Mouse (Mus musculus): ENCODE data around the gene Inpp5d.
"Not testable (repeated sequence)": the region's sequence is repeated elsewhere in the genome, so short reads cannot be mapped to it uniquely, and the experiment has no call there.

Gene Inpp5d

GRCm38 (mm10) chr1:87658063-87658462 lies 38.0 kb downstream of the Inpp5d start:
- DNase-seq (ENCODE audit: low read depth, low spot score): peak; percentile 81
- peaks cover 4% of the 10 kb centered on the region; the same call in 1 of the 2 replicates for H3K36me3 ChIP-seq (ENCODE audit: control insufficient read depth, insufficient read depth, low read length, poor library complexity, severe bottlenecking)
- H3K27me3 ChIP-seq (ENCODE audit: control insufficient read depth, insufficient read depth, low read length, poor library complexity, severe bottlenecking): no peaks in the 10 kb centered on the region

GRCm38 (mm10) chr1:87658485-87658884 lies 38.4 kb downstream of the Inpp5d start:
- Histone ChIP-seq H3K36me3 (ENCODE audit: control insufficient read depth, insufficient read depth, low read length, poor library complexity, severe bottlenecking) (peaks cover 5% of the 10 kb centered on the region; the same call in 1 of the 2 replicates), H3K27me3 (ENCODE audit: control insufficient read depth, insufficient read depth, low read length, poor library complexity, severe bottlenecking) (no peaks in the 10 kb centered on the region)
- no peak for DNase-seq (ENCODE audit: low read depth, low spot score)

- peaks cover 5% of the 10 kb centered on the region; the same call in 1 of the 2 replicates for H3K36me3 ChIP-seq (ENCODE audit: control insufficient read depth, insufficient read depth, low read length, poor library complexity, severe bottlenecking)
- no peaks in the 10 kb centered on the region for H3K27me3 ChIP-seq (ENCODE audit: control insufficient read depth, insufficient read depth, low read length, poor library complexity, severe bottlenecking)
- DNase-seq (ENCODE audit: low read depth, low spot score): peak; percentile 93
These were observed 39.0 kb downstream of the Inpp5d start for GRCm38 (mm10) chr1:87658937-87659617.

- Histone ChIP-seq H3K27me3 (ENCODE audit: control insufficient read depth, insufficient read depth, low read length, poor library complexity, severe bottlenecking) (no peaks in the 10 kb centered on the region), H3K36me3 (ENCODE audit: control insufficient read depth, insufficient read depth, low read length, poor library complexity, severe bottlenecking) (peaks cover 5% of the 10 kb centered on the region; the same call in 1 of the 2 replicates)
- no peak for DNase-seq (ENCODE audit: low read depth, low spot score)
These were observed 39.5 kb downstream of the Inpp5d start for GRCm38 (mm10) chr1:87659618-87659960.

- no peak for DNase-seq (ENCODE audit: low read depth, low spot score)
- H3K36me3 ChIP-seq (ENCODE audit: control insufficient read depth, insufficient read depth, low read length, poor library complexity, severe bottlenecking): peaks cover 3% of the 10 kb centered on the region; the same call in 1 of the 2 replicates
- no peaks in the 10 kb centered on the region for H3K27me3 ChIP-seq (ENCODE audit: control insufficient read depth, insufficient read depth, low read length, poor library complexity, severe bottlenecking)
These were observed 40.6 kb downstream of the Inpp5d start for GRCm38 (mm10) chr1:87660740-87661139.

GRCm38 (mm10) chr1:87663992-87664391 lies 43.9 kb downstream of the Inpp5d start:
- peaks cover 11% of the 10 kb centered on the region for H3K36me3 ChIP-seq (ENCODE audit: control insufficient read depth, insufficient read depth, low read length, poor library complexity, severe bottlenecking)
- DNase-seq (ENCODE audit: low read depth, low spot score): peak; percentile 59

GRCm38 (mm10) chr1:87667006-87667405 lies 46.9 kb downstream of the Inpp5d start:
- DNase-seq (ENCODE audit: low read depth, low spot score): no peak
- H3K27me3 ChIP-seq (ENCODE audit: control insufficient read depth, insufficient read depth, low read length, poor library complexity, severe bottlenecking): no peaks in the 10 kb centered on the region
- peaks cover 17% of the 10 kb centered on the region for H3K36me3 ChIP-seq (ENCODE audit: control insufficient read depth, insufficient read depth, low read length, poor library complexity, severe bottlenecking)

More at GRCm38 (mm10) chr1:87663992-87664391, 43.9 kb downstream of the Inpp5d start:
- no peaks in the 10 kb centered on the region for H3K27me3 ChIP-seq (ENCODE audit: control insufficient read depth, insufficient read depth, low read length, poor library complexity, severe bottlenecking)

- no peak for DNase-seq (ENCODE audit: low read depth, low spot score)
- H3K27me3 ChIP-seq (ENCODE audit: control insufficient read depth, insufficient read depth, low read length, poor library complexity, severe bottlenecking): no peaks in the 10 kb centered on the region
- H3K36me3 ChIP-seq (ENCODE audit: control insufficient read depth, insufficient read depth, low read length, poor library complexity, severe bottlenecking): peaks cover 16% of the 10 kb centered on the region
These were observed 48.2 kb downstream of the Inpp5d start for GRCm38 (mm10) chr1:87668300-87668699.

- Histone ChIP-seq H3K27me3 (ENCODE audit: control insufficient read depth, insufficient read depth, low read length, poor library complexity, severe bottlenecking) (no peaks in the 10 kb centered on the region), H3K36me3 (ENCODE audit: control insufficient read depth, insufficient read depth, low read length, poor library complexity, severe bottlenecking) (peaks cover 18% of the 10 kb centered on the region)
- no peak for DNase-seq (ENCODE audit: low read depth, low spot score)
These were observed 51.4 kb downstream of the Inpp5d start for GRCm38 (mm10) chr1:87671483-87671882.

- Histone ChIP-seq H3K36me3 (ENCODE audit: control insufficient read depth, insufficient read depth, low read length, poor library complexity, severe bottlenecking) (peaks cover 17% of the 10 kb centered on the region), H3K27me3 (ENCODE audit: control insufficient read depth, insufficient read depth, low read length, poor library complexity, severe bottlenecking) (no peaks in the 10 kb centered on the region)
- DNase-seq (ENCODE audit: low read depth, low spot score): no peak
These were observed 53.9 kb downstream of the Inpp5d start for GRCm38 (mm10) chr1:87673822-87674604.

- no peak for DNase-seq (ENCODE audit: low read depth, low spot score)
- peaks cover 14% of the 10 kb centered on the region for H3K36me3 ChIP-seq (ENCODE audit: control insufficient read depth, insufficient read depth, low read length, poor library complexity, severe bottlenecking)
- no peaks in the 10 kb centered on the region for H3K27me3 ChIP-seq (ENCODE audit: control insufficient read depth, insufficient read depth, low read length, poor library complexity, severe bottlenecking)
These were observed 55.9 kb downstream of the Inpp5d start for GRCm38 (mm10) chr1:87676006-87676405.

- Histone ChIP-seq H3K36me3 (ENCODE audit: control insufficient read depth, insufficient read depth, low read length, poor library complexity, severe bottlenecking) (peaks cover 23% of the 10 kb centered on the region), H3K27me3 (ENCODE audit: control insufficient read depth, insufficient read depth, low read length, poor library complexity, severe bottlenecking) (no peaks in the 10 kb centered on the region)
- DNase-seq (ENCODE audit: low read depth, low spot score): no peak
These were observed 59.0 kb downstream of the Inpp5d start for GRCm38 (mm10) chr1:87679089-87679488.

- H3K36me3 ChIP-seq (ENCODE audit: control insufficient read depth, insufficient read depth, low read length, poor library complexity, severe bottlenecking): peaks cover 31% of the 10 kb centered on the region
- H3K27me3 ChIP-seq (ENCODE audit: control insufficient read depth, insufficient read depth, low read length, poor library complexity, severe bottlenecking): no peaks in the 10 kb centered on the region
- no peak for DNase-seq (ENCODE audit: low read depth, low spot score)
These were observed 60.8 kb downstream of the Inpp5d start for GRCm38 (mm10) chr1:87680950-87681349.

GRCm38 (mm10) chr1:87682473-87682872 lies 62.4 kb downstream of the Inpp5d start:
- H3K36me3 ChIP-seq (ENCODE audit: control insufficient read depth, insufficient read depth, low read length, poor library complexity, severe bottlenecking): peaks cover 31% of the 10 kb centered on the region
- peak; percentile 46 for DNase-seq (ENCODE audit: low read depth, low spot score)
- not testable (repeated sequence) for H3K27me3 ChIP-seq (ENCODE audit: control insufficient read depth, insufficient read depth, low read length, poor library complexity, severe bottlenecking)

GRCm38 (mm10) chr1:87684071-87684470 lies 64.0 kb downstream of the Inpp5d start:
- Histone ChIP-seq H3K27me3 (ENCODE audit: control insufficient read depth, insufficient read depth, low read length, poor library complexity, severe bottlenecking) (no peaks in the 10 kb centered on the region), H3K36me3 (ENCODE audit: control insufficient read depth, insufficient read depth, low read length, poor library complexity, severe bottlenecking) (peaks cover 36% of the 10 kb centered on the region)
- no peak for DNase-seq (ENCODE audit: low read depth, low spot score)
